Comparison of ENCODE assay signal across 28 mouse cellular contexts in the genomic region with DNA sequence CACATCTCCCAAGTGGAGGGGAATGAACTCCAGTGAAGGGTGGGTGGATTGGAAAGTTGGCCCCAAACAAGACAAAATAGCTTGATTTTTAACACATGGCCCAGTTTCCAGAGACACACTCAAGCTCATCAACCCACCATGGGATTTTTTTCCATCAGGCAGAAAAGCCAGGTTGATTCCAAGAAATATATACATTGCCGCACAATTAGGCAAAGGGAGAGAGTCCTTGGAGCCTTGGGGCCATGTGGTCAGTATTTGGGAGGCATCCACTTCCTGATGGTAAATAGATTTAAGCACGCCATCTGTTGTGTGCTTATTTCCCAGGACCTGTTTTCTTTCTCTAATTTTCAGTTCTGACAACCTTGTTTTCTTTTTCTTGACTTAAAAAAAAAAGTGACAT. TPM values are rescaled to one million over a fixed set of nuclear protein-coding genes. Genes with fewer than 3 reads are reported as not detected.
DNase-seq lines count a peak whose midpoint lies in the region; ATAC-seq lines count a peak whose summit lies in the region.
"Had no signal": no experiment of that assay in that cellular context is flagged by ENCODE, and none has a peak within 500 bp of the region (broad histone marks: within the 10 kb centered on the region; RNA-seq: fewer than 3 reads in every experiment).

No protein-coding gene starts in this region.

- 0 out of 2 replicates have a peak overlapping the region, but pooled peaks have one; percentile 33 for H3K27ac ChIP-seq in intestine, embryonic 14.5 days (ENCODE audit: low read depth)
- no peak overlapping the region for H3K27ac ChIP-seq in intestine, embryonic 16.5 days (ENCODE audit: low read length)
- H3K27ac ChIP-seq in embryonic facial prominence, embryonic 12.5 days, result 0 out of 2 replicates have a peak overlapping the region, but pooled peaks have one; percentile 60
- 0 out of 2 replicates have a peak overlapping the region, but pooled peaks have one; percentile 7 for H3K27ac ChIP-seq in limb, embryonic 15.5 days
- no peak overlapping the region for H3K27ac ChIP-seq in midbrain, embryonic 10.5 days (replicated peaks)
- H3K27ac ChIP-seq: forebrain, embryonic 12.5 days; heart, adult 2 months; hindbrain, embryonic 14.5 days; lung, embryonic 15.5 days; midbrain, embryonic 12.5 days; neural tube, embryonic 13.5 days had no signal

- no peaks in the 10 kb centered on the region for H3K27me3 ChIP-seq in intestine, embryonic 14.5 days (replicated peaks; ENCODE audit: control insufficient read depth, insufficient read depth, low read length)
- H3K27me3 ChIP-seq in intestine, embryonic 16.5 days (replicated peaks; ENCODE audit: control insufficient read depth, insufficient read depth, low read length), result no peaks in the 10 kb centered on the region
- no peaks in the 10 kb centered on the region for H3K27me3 ChIP-seq in embryonic facial prominence, embryonic 12.5 days
- H3K27me3 ChIP-seq in limb, embryonic 15.5 days, result no peaks in the 10 kb centered on the region
- H3K27me3 ChIP-seq in midbrain, embryonic 10.5 days (ENCODE audit: low read depth, poor library complexity, severe bottlenecking), result peaks cover 1% of the 10 kb centered on the region
- H3K27me3 ChIP-seq: heart, embryonic 12.5 days; lung, embryonic 15.5 days; midbrain, embryonic 12.5 days; neural tube, embryonic 13.5 days had no signal

- no peak overlapping the region for H3K4me2 ChIP-seq in intestine, embryonic 14.5 days (ENCODE audit: low read length)
- H3K4me2 ChIP-seq in intestine, embryonic 16.5 days (ENCODE audit: low read depth, low read length), result no peak overlapping the region
- no peak overlapping the region for H3K4me2 ChIP-seq in embryonic facial prominence, embryonic 12.5 days (replicated peaks)
- H3K4me2 ChIP-seq in limb, embryonic 15.5 days, result no peak overlapping the region
- H3K4me2 ChIP-seq: forebrain, embryonic 12.5 days; heart, embryonic 12.5 days; hindbrain, embryonic 14.5 days; liver, embryonic 11.5 days; lung, embryonic 15.5 days; midbrain, embryonic 12.5 days; neural tube, embryonic 13.5 days had no signal

- intact Hi-C loops in left cerebral cortex, postnatal 36 days (cut with DNase I), result no loop called here

- DNase-seq in intestine, embryonic 14.5 days (ENCODE audit: low spot score), result no peak
- peak; percentile 24 for DNase-seq in brain, adult 2 months (ENCODE audit: low read depth, low spot score)
- no peak for DNase-seq in midbrain, embryonic 10.5 days (ENCODE audit: low spot score)
- no peak for DNase-seq in left cerebral cortex, postnatal 36 days (ENCODE audit: low spot score in 2 of 2)
- DNase-seq: adrenal gland, postnatal 25 days; cerebellum, adult 8-10 months; forebrain, postnatal 0 days; heart, adult 2 months; heart, postnatal 4 days; kidney, adult 8-10 months; kidney, postnatal 14 days; thymus, adult 18-20 months; thymus, postnatal 25 days had no signal

- H3K4me3 ChIP-seq in intestine, embryonic 14.5 days (ENCODE audit: low read depth, low read length), result no peak overlapping the region
- no peak overlapping the region for H3K4me3 ChIP-seq in intestine, embryonic 16.5 days (ENCODE audit: low read length)
- H3K4me3 ChIP-seq in embryonic facial prominence, embryonic 12.5 days, result no peak overlapping the region
- H3K4me3 ChIP-seq in limb, embryonic 15.5 days, result no peak overlapping the region
- no peak overlapping the region for H3K4me3 ChIP-seq in midbrain, embryonic 10.5 days
- H3K4me3 ChIP-seq: erythroblast, embryonic 14.5 days; forebrain, embryonic 12.5 days; heart, adult 2 months; heart, embryonic 12.5 days; lung, embryonic 15.5 days; midbrain, embryonic 12.5 days; myocyte; neural tube, embryonic 13.5 days had no signal

- ATAC-seq in intestine, embryonic 14.5 days (replicated peaks; ENCODE audit: low FRiP score, low TSS enrichment, low read depth), result no peak
- no peak for ATAC-seq in intestine, embryonic 16.5 days
- ATAC-seq in embryonic facial prominence, embryonic 12.5 days (ENCODE audit: insufficient number of reproducible peaks, insufficient read depth, low FRiP score, low TSS enrichment), result no peak
- no peak for ATAC-seq in limb, embryonic 15.5 days (ENCODE audit: insufficient number of reproducible peaks, low FRiP score, low TSS enrichment, low read depth)
- ATAC-seq: CD4-positive, CD25-positive, alpha-beta regulatory T cell, adult 4 months; forebrain, postnatal 0 days had no signal

- WGBS in intestine, embryonic 14.5 days, result 37% methylated on average over 2 of the region's 2 CpGs
- 58% methylated on average over 2 of the region's 2 CpGs for WGBS in intestine, embryonic 16.5 days
- 61% methylated on average over 2 of the region's 2 CpGs for WGBS in embryonic facial prominence, embryonic 12.5 days
- 53% methylated on average over 2 of the region's 2 CpGs for WGBS in limb, embryonic 15.5 days
- 92% methylated on average over 2 of the region's 2 CpGs for WGBS in midbrain, embryonic 10.5 days

- no peak overlapping the region for H3K9ac ChIP-seq in intestine, embryonic 14.5 days (ENCODE audit: low read length)
- H3K9ac ChIP-seq in intestine, embryonic 16.5 days (ENCODE audit: low read depth, low read length), result no peak overlapping the region
- no peak overlapping the region for H3K9ac ChIP-seq in embryonic facial prominence, embryonic 12.5 days
- no peak overlapping the region for H3K9ac ChIP-seq in limb, embryonic 15.5 days
- H3K9ac ChIP-seq: forebrain, embryonic 12.5 days; forebrain, postnatal 0 days; heart, embryonic 12.5 days; hindbrain, embryonic 14.5 days; lung, embryonic 15.5 days; midbrain, embryonic 12.5 days; neural tube, embryonic 13.5 days had no signal

- no peaks in the 10 kb centered on the region for H3K36me3 ChIP-seq in intestine, embryonic 14.5 days (ENCODE audit: control insufficient read depth, insufficient read depth, low read length)
- H3K36me3 ChIP-seq in intestine, embryonic 16.5 days (ENCODE audit: control insufficient read depth, insufficient read depth, low read length), result no peaks in the 10 kb centered on the region
- no peaks in the 10 kb centered on the region for H3K36me3 ChIP-seq in embryonic facial prominence, embryonic 12.5 days
- H3K36me3 ChIP-seq in limb, embryonic 15.5 days, result no peaks in the 10 kb centered on the region
- H3K36me3 ChIP-seq in midbrain, embryonic 10.5 days, result no peaks in the 10 kb centered on the region
- H3K36me3 ChIP-seq: forebrain, embryonic 12.5 days; heart, embryonic 12.5 days; lung, embryonic 15.5 days; midbrain, embryonic 12.5 days; neural tube, embryonic 13.5 days had no signal

- H3K4me1 ChIP-seq in intestine, embryonic 14.5 days (replicated peaks; ENCODE audit: control insufficient read depth, insufficient read depth, low read length), result peaks cover 18% of the 10 kb centered on the region
- peaks cover 14% of the 10 kb centered on the region for H3K4me1 ChIP-seq in intestine, embryonic 16.5 days (ENCODE audit: control insufficient read depth, insufficient read depth, low read length)
- peaks cover 15% of the 10 kb centered on the region for H3K4me1 ChIP-seq in embryonic facial prominence, embryonic 12.5 days
- peaks cover 15% of the 10 kb centered on the region for H3K4me1 ChIP-seq in limb, embryonic 15.5 days
- peaks cover 14% of the 10 kb centered on the region for H3K4me1 ChIP-seq in midbrain, embryonic 10.5 days

- no peaks in the 10 kb centered on the region for H3K9me3 ChIP-seq in intestine, embryonic 14.5 days (ENCODE audit: control insufficient read depth, low read length)
- H3K9me3 ChIP-seq in intestine, embryonic 16.5 days (ENCODE audit: control insufficient read depth, low read length), result no peaks in the 10 kb centered on the region
- no peaks in the 10 kb centered on the region for H3K9me3 ChIP-seq in embryonic facial prominence, embryonic 12.5 days
- H3K9me3 ChIP-seq in limb, embryonic 15.5 days, result no peaks in the 10 kb centered on the region
- no peaks in the 10 kb centered on the region for H3K9me3 ChIP-seq in midbrain, embryonic 10.5 days (replicated peaks)
- H3K9me3 ChIP-seq: forebrain, embryonic 12.5 days; heart, embryonic 12.5 days; lung, embryonic 15.5 days; midbrain, embryonic 12.5 days; neural tube, embryonic 13.5 days had no signal

RNA-seq across cellular contexts. Expression of a gene that starts 57.7 kb away (rescaled TPM):
- 5.7 and 6.8 TPM in 2 replicates for polyA plus RNA-seq in intestine, embryonic 14.5 days (2014; fragmentation: Nextera tagmentation; extraction: Ambion mirVana)
- 2.6 and 3.5 TPM in 2 replicates for polyA plus RNA-seq in intestine, embryonic 16.5 days (2015; fragmentation: Nextera tagmentation; extraction: Ambion mirVana)
- 16.2 and 19.2 TPM in 2 replicates for polyA plus RNA-seq in embryonic facial prominence, embryonic 12.5 days (2016; fragmentation: Nextera tagmentation; extraction: Ambion mirVana)
- 9.6 and 10.7 TPM in 2 replicates for polyA plus RNA-seq in limb, embryonic 15.5 days (2015; fragmentation: Nextera tagmentation; extraction: Ambion mirVana)
- polyA plus RNA-seq in midbrain, embryonic 10.5 days (2016; fragmentation: Nextera tagmentation; extraction: Ambion mirVana), result 7.7 and 10.8 TPM in 2 replicates
- total RNA-seq in left cerebral cortex, postnatal 36 days (2021), result 10 to 100 TPM; 32.8 to 44.1 TPM
- total RNA-seq: gastrocnemius, adult 8-10 months; megakaryocyte progenitor cell, adult 5-6 weeks had no signal

RNA-seq across cellular contexts. Expression of a gene that starts 57.9 kb away (rescaled TPM):
- 151 and 164 TPM in 2 replicates for polyA plus RNA-seq in intestine, embryonic 14.5 days (2014; fragmentation: Nextera tagmentation; extraction: Ambion mirVana)
- polyA plus RNA-seq in intestine, embryonic 16.5 days (2015; fragmentation: Nextera tagmentation; extraction: Ambion mirVana), result 58.6 and 63.3 TPM in 2 replicates
- polyA plus RNA-seq in embryonic facial prominence, embryonic 12.5 days (2016; fragmentation: Nextera tagmentation; extraction: Ambion mirVana), result 264 and 269 TPM in 2 replicates
- 213 and 261 TPM in 2 replicates for polyA plus RNA-seq in limb, embryonic 15.5 days (2015; fragmentation: Nextera tagmentation; extraction: Ambion mirVana)
- 86.6 and 95.0 TPM in 2 replicates for polyA plus RNA-seq in midbrain, embryonic 10.5 days (2016; fragmentation: Nextera tagmentation; extraction: Ambion mirVana)
- total RNA-seq in left cerebral cortex, postnatal 36 days (2021), result 100 to 1,000 TPM; 176 to 235 TPM
- total RNA-seq: megakaryocyte progenitor cell, adult 5-6 weeks had no signal
- polyA plus RNA-seq: CD4-positive, CD25-positive, alpha-beta regulatory T cell, adult 4 months had no signal

Comparison
In these comparisons a context has a peak if more than half of its experiments do, and no peak if none do; other contexts are left out.
1. H3K27ac ChIP-seq: peak in intestine, embryonic 14.5 days (single experiment), embryonic facial prominence, embryonic 12.5 days (single experiment) and limb, embryonic 15.5 days (single experiment); none in intestine, embryonic 16.5 days (single experiment) and midbrain, embryonic 10.5 days (single experiment).